Mouse (Mus musculus): ENCODE measurements at regions not wholly inside any gene's neighbourhood (a gene's known extent, or its start where the extent isn't known, plus 50 kb on each side); places are given as distances from the start of the nearest gene placed in this dataset.
A peak's percentile ranks its signal among the peaks of the same experiment; 100 is the strongest.

- Histone ChIP-seq H3K4me3 (no peak overlapping the region), H3K27ac (no peak overlapping the region)
- DNase-seq (ENCODE audit: low spot score in 2 of 2): no peak
- TF ChIP-seq CTCF (conservative IDR thresholded peaks at IDR 0.05): no peak
These were observed 102.7 kb upstream of the Foxa2 start for GRCm38 (mm10) chr2:148149426-148149825.

DNA sequence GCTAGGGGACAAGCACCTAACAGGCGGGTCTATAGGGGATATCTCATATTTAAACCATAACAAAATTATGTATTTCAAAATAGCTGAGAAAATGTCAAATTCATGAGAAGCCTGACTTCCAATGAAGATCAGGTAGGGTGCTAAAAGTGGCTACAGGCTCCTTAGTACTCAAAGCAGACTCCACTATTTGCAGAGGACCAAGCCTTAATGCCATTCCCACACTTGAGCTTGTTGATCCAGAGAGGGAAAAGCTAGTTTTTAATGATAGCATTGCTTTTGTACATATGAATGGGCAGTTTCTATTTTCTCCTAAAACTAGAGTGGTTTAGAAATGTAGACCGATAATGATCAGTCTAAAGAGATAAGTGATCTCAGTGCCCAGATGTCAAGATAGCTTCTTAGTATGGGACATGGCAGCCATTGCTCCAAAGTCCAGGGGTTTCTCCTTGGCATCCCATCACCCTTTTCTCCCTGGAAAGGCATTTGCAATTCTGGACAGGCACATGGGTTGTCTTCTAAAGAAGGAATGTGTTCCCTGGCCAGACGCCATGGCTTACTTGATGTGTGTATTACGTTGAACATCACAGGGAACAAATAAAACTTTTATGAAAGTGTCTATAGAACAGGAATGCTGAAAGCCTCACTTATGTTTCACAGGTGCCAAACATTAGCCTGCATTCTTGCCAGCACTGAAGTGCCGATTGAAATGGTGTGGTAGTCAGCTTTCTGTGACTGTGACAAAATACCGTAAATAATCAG lies 106.9 kb upstream of the Foxa2 start:
- no peak for DNase-seq (ENCODE audit: low spot score in 2 of 2)
- no peak overlapping the region for H3K27ac ChIP-seq
- TF ChIP-seq CTCF (conservative IDR thresholded peaks at IDR 0.05): no peak
- no peak overlapping the region for H3K4me3 ChIP-seq

- DNase-seq (ENCODE audit: low spot score in 2 of 2): peak in 1 of 2 experiments; percentile 46
- H3K27ac ChIP-seq: no peak overlapping the region
- H3K4me3 ChIP-seq: no peak overlapping the region
- TF ChIP-seq CTCF (conservative IDR thresholded peaks at IDR 0.05): no peak
These were observed 109.4 kb upstream of the Foxa2 start for GRCm38 (mm10) chr2:148156122-148156521.

DNA sequence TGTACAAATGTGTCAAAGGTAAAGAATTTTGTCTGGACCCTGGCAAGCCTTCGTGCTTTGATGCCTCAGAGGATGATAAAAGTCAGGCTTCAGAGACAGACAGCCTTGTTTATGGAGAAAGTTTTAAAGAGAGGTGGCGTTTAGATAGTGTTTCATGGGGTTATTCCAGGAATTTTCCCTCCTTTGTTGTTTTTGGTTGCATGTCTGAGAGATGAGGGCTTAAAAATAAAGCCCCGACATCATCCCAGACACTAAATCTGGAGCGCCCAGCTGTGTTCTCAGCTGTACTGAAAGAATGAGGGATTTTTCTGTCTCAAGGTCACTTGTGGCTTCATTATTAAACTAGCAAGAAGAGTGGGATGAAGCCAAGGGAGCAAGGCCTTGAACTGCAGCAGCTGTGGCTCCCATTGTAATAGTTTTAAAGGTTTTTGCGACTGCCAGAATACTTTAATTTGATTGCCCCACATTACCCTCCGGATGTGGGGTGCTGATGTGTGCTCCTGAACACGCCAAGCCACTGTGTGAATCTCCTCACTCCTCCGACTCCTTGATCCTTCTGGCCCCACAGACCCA lies 112.3 kb upstream of the Foxa2 start:
- DNase-seq (ENCODE audit: low spot score in 2 of 2): no peak
- no peak for TF ChIP-seq CTCF (conservative IDR thresholded peaks at IDR 0.05)
- Histone ChIP-seq H3K27ac (no peak overlapping the region), H3K4me3 (no peak overlapping the region)

DNA sequence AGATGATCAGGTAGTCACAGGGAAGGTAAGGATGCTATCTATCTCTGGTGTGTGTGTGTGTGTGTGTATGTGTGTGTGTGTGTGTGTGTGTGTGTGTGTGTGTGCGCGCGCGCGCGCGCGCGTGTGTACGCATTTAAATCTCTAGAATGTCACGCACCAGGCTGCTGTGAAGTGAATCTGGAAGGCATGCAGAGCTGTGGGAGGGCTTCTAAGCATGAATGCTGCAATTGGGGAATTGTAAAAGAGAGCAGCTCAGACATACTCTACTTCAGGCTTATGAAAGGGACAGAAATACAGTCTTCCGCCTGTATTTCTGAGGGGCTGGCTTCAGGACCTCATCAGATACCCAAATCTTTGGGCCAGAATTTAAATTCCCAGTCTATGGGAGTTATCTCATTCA lies 114.2 kb upstream of the Foxa2 start:
- Histone ChIP-seq H3K27ac (peak overlapping the region; percentile 71), H3K4me3 (no peak overlapping the region)
- no peak for DNase-seq (ENCODE audit: low spot score in 2 of 2)
- TF ChIP-seq CTCF (conservative IDR thresholded peaks at IDR 0.05): no peak

- Histone ChIP-seq H3K4me3 (no peak overlapping the region), H3K27ac (peak overlapping the region; percentile 71)
- no peak for TF ChIP-seq CTCF (conservative IDR thresholded peaks at IDR 0.05)
- peak; percentile 9 to 60 for DNase-seq (ENCODE audit: low spot score in 2 of 2)
These were observed 115.2 kb upstream of the Foxa2 start for GRCm38 (mm10) chr2:148161966-148162365.

DNA sequence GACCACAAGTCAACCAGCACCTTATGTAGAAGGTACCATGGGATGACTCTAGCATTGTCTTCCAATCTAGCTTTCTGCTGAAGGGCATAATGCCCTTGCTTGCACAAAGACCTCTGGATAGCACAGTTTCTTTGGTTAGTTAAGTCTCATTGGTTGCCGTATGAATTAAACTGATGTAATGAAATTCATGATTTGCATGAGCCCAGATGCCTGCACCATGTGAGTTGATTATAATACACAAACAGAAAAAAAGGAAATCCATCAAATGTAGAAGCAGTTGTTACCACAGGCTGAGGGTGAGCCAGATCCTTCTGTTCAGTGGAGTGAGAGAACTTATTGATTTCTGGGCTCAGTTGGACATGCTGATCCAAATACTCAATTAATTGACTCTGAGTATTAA lies 115.8 kb upstream of the Foxa2 start:
- peak overlapping the region; percentile 71 for H3K27ac ChIP-seq
- TF ChIP-seq CTCF (conservative IDR thresholded peaks at IDR 0.05): no peak
- no peak overlapping the region for H3K4me3 ChIP-seq
- DNase-seq (ENCODE audit: low spot score in 2 of 2): peak; percentile 9 to 42

DNA sequence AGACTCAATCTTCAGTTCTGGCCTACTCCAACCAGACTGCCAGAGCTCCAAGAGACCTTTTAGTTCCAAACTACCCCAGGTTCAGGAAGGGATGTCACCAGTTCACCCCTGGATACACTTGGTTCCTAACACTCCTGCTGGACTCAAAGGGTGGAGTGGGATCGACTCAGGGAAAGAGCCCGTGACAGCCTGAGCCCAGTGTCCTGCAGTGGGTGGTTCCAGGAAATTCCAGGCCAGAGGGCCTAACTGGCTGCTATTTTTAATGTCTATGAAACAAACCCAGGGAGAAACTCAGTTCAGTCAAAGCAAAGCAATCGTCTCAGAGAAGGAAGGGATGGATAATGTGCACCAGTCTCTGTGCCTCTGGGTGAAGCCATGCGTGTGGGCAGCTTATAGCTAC lies 124.3 kb upstream of the Foxa2 start:
- Histone ChIP-seq H3K4me3 (no peak overlapping the region), H3K27ac (peak overlapping the region; percentile 36; the same call in 1 of the 2 replicates)
- DNase-seq (ENCODE audit: low spot score in 2 of 2): peak in 1 of 2 experiments; percentile 2
- no peak for TF ChIP-seq CTCF (conservative IDR thresholded peaks at IDR 0.05)

DNA sequence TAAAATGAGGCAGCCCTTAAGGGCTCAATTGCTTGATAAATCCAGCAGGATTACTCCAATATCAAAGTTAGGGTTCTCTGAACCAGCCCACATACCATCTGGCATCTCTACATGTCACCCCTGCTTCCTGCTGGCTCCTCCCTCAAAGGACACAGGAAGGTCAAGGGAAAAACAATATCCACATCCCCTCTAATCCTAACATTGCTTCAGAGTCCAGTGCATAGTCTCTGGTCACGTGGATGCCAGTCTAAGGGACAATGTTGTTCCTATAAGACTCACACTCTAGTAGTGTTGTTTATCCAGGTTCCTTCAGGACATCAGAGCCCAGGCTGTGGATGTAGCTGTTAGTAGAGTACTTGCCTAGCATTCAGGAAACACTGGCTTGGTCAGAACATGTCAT lies 124.9 kb upstream of the Foxa2 start:
- peak in 1 of 2 experiments; percentile 3 for DNase-seq (ENCODE audit: low spot score in 2 of 2)
- no peak overlapping the region for H3K4me3 ChIP-seq
- H3K27ac ChIP-seq: peak overlapping the region; percentile 36
- TF ChIP-seq CTCF (conservative IDR thresholded peaks at IDR 0.05): no peak

- H3K4me3 ChIP-seq: no peak overlapping the region
- H3K27ac ChIP-seq: peak overlapping the region; percentile 36; the same call in 1 of the 2 replicates
- DNase-seq (ENCODE audit: low spot score in 2 of 2): peak in 1 of 2 experiments; percentile 8
- TF ChIP-seq CTCF (conservative IDR thresholded peaks at IDR 0.05): no peak
These were observed 128.6 kb upstream of the Foxa2 start for GRCm38 (mm10) chr2:148175251-148175927.

- Histone ChIP-seq H3K27ac (no peak overlapping the region), H3K4me3 (no peak overlapping the region)
- DNase-seq (ENCODE audit: low spot score in 2 of 2): no peak
- TF ChIP-seq CTCF (conservative IDR thresholded peaks at IDR 0.05): no peak
These were observed 133.5 kb upstream of the Foxa2 start for GRCm38 (mm10) chr2:148180245-148180644.

DNA sequence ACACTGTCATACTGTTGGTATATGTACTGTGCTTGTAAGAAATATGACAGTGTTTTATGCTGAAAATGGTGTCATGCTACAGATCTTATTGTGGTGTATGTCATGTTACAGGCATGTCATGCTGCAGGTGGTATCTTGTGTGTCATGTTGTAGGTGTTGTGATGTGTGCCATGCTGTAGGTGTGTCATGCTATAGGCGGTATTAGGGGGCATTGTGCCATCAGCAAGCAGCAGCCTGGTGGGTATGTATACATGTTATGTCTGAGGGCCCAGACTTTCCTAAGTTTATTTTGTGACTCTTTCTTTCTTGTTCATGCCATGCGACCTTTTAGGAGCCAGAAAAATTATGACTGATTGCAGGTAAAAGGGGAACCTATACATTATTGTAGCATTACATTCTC lies 134.7 kb upstream of the Foxa2 start:
- no peak overlapping the region for H3K27ac ChIP-seq
- no peak for DNase-seq (ENCODE audit: low spot score in 2 of 2)
- TF ChIP-seq CTCF (conservative IDR thresholded peaks at IDR 0.05): no peak
- no peak overlapping the region for H3K4me3 ChIP-seq

GRCm38 (mm10) chr2:148182492-148183052 lies 135.8 kb upstream of the Foxa2 start:
- no peak for TF ChIP-seq CTCF (conservative IDR thresholded peaks at IDR 0.05)
- Histone ChIP-seq H3K4me3 (no peak overlapping the region), H3K27ac (no peak overlapping the region)
- DNase-seq (ENCODE audit: low spot score in 2 of 2): no peak
